Mouse (Mus musculus) limb, embryonic 11.5 days (tissue): ENCODE data around the gene Minos1. TPM values are rescaled to one million over a fixed set of nuclear protein-coding genes. Genes with fewer than 3 reads are reported as not detected.

Experiments
- ATAC-seq: fragments of 200-750 bp; cut with Nextera tagmentation; 2 replicates; pipeline ENCODE4 v1.8.0; 2017; ENCODE audit warnings: low read depth; ENCODE audit not compliant: insufficient number of reproducible peaks, low FRiP score, low TSS enrichment
- DNase-seq: peaks from one replicate; pipeline ENCODE4 v3.0.0-alpha.2; 2015; ENCODE audit warnings: low spot score
- H3K27ac ChIP-seq: fragments of 300-500 bp; sonication (generic); replicated peaks from 2 replicates; pipeline ENCODE4 v1.5.1; 2014; ENCODE audit warnings: low read depth, mild to moderate bottlenecking, low read length
- H3K27me3 ChIP-seq: fragments of 300-500 bp; sonication (generic); 2 replicates; pipeline ENCODE4 v1.6.1; 2014; ENCODE audit warnings: mild to moderate bottlenecking, low read length, mixed read lengths; ENCODE audit not compliant: control insufficient read depth, insufficient read depth
- H3K36me3 ChIP-seq: fragments of 300-500 bp; sonication (generic); 2 replicates; pipeline ENCODE4 v1.6.1; 2014; ENCODE audit warnings: mild to moderate bottlenecking, low read length, moderate library complexity, mixed read lengths; ENCODE audit not compliant: control insufficient read depth, insufficient read depth
- H3K4me1 ChIP-seq: fragments of 300-500 bp; sonication (generic); 2 replicates; pipeline ENCODE4 v1.6.1; 2014; ENCODE audit warnings: low read length, mixed read lengths; ENCODE audit not compliant: control insufficient read depth, insufficient read depth
- H3K4me2 ChIP-seq: fragments of 300-500 bp; sonication (generic); 2 replicates; pipeline ENCODE4 v1.6.1; 2014; ENCODE audit warnings: low read depth, mild to moderate bottlenecking, moderate library complexity; ENCODE audit not compliant: severe bottlenecking
- H3K4me3 ChIP-seq: fragments of 300-500 bp; sonication (generic); 2 replicates; pipeline ENCODE4 v1.5.1; 2014; ENCODE audit warnings: low read depth, low read length
- H3K9ac ChIP-seq: fragments of 300-500 bp; sonication (generic); 2 replicates; pipeline ENCODE4 v1.6.1; 2014; ENCODE audit warnings: mild to moderate bottlenecking, low read length
- H3K9me3 ChIP-seq: fragments of 300-500 bp; sonication (generic); 2 replicates; pipeline ENCODE4 v1.6.1; 2016; ENCODE audit warnings: low read length; ENCODE audit not compliant: control insufficient read depth
- WGBS: fragments of 180-500 bp; shearing (Covaris S2); extraction: QIAGEN DNeasy Blood & Tissue Kit; methylation state at CpG from one replicate; pipeline ENCODE4 v1.1.7; 2014; 5-methylcytosine and 5-hydroxymethylcytosine counted together
- polyA plus RNA-seq: library from polyadenylated mRNA; unstranded; fragments of >200 nt; fragmentation: Nextera tagmentation; extraction: Ambion mirVana; gene quantifications from 2 replicates; pipeline ENCODE4 v1.2.1, GENCODE M21; 2014

The Minos1 gene
- polyA plus RNA-seq, 1 experiment from 2014 or later, result 456 TPM

GRCm38 (mm10) chr4:139169748-139170279, 38.9 kb upstream of the Minos1 start:
- no peak overlapping the region for H3K4me3 ChIP-seq
- WGBS, result 78% methylated on average over 12 of the region's 12 CpGs
- H3K36me3 ChIP-seq, result no peaks in the 10 kb centered on the region
- H3K4me1 ChIP-seq, result no peaks in the 10 kb centered on the region
- DNase-seq (no peak), ATAC-seq (no peak)
- H3K27me3 ChIP-seq, result no peaks in the 10 kb centered on the region
- no peaks in the 10 kb centered on the region for H3K9me3 ChIP-seq
- H3K4me2 ChIP-seq, result no peak overlapping the region
- H3K27ac ChIP-seq, result no peak overlapping the region
- no peak overlapping the region for H3K9ac ChIP-seq

DNA sequence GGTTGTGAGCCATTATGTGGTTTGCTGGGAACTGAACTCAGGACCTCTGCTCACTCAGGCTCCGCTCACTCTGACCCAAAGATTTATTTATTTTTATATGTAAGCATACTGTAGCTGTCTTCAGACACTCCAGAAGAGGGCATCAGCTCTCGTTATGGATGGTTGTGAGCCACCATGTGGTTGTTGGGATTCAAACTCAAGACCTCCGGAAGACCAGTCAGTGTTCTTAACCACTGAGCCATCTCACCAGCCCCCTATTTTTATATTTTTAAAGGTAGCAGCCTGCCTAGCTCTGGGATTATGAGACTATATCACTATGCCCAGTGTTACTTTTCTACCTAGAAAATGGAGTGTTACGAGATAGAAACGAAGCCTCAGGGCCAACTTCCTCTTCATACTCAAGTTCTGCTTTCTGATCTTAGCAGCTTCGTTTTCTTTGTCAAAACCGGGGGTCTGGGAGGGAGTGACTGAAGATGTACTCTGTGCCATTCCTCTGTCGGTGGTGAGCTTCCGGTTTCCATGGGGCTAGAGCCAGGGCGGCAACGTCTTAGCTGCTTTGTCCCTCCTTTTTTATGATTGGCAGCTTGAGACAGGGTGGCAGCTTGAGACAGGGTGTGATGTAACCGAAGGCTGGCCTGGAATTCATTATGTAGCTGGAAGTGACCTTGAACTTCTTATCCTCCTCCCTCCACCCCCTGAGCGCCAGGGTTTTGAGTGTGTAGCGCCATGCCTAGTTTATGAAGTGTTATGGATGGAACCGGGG, 38.3 kb upstream of the Minos1 start:
- Histone ChIP-seq H3K9me3 (no peaks in the 10 kb centered on the region), H3K4me1 (no peaks in the 10 kb centered on the region), H3K4me3 (no peak overlapping the region), H3K9ac (no peak overlapping the region), H3K27ac (no peak overlapping the region), H3K4me2 (no peak overlapping the region), H3K27me3 (no peaks in the 10 kb centered on the region), H3K36me3 (no peaks in the 10 kb centered on the region)
- peak; percentile 53 for DNase-seq
- 65% methylated on average over 15 of the region's 15 CpGs for WGBS
- ATAC-seq, result no peak

DNA sequence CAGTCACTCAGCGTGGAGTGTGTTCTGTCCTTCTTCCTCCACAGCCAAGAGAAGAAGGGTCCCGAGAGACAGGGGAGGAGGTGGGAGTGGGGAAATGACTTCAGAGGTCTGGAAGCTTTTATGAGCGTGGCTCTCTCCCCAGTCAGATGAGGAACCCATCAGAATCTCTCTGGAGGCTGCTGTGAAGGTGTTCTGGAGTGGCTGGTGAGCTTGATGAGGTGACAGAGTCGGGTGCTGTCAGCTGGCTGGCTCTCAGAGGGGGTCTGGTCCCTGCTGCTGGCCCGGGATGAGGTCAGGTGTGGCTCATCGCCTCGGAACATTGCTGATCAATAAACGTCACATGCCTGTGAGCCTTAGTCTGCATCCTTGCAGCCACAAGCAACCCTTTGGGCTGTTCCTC, 36.2 kb upstream of the Minos1 start:
- Histone ChIP-seq H3K4me2 (no peak overlapping the region), H3K36me3 (no peaks in the 10 kb centered on the region), H3K4me1 (no peaks in the 10 kb centered on the region), H3K9me3 (no peaks in the 10 kb centered on the region), H3K27me3 (no peaks in the 10 kb centered on the region), H3K4me3 (no peak overlapping the region), H3K27ac (no peak overlapping the region), H3K9ac (no peak overlapping the region)
- ATAC-seq (peak; percentile 51; the same call in 1 of the 2 replicates), DNase-seq (no peak)
- 46% methylated on average over 8 of the region's 8 CpGs for WGBS

GRCm38 (mm10) chr4:139166244-139166643, 35.3 kb upstream of the Minos1 start:
- no peak overlapping the region for H3K27ac ChIP-seq
- 85% methylated on average over 8 of the region's 8 CpGs for WGBS

DNA sequence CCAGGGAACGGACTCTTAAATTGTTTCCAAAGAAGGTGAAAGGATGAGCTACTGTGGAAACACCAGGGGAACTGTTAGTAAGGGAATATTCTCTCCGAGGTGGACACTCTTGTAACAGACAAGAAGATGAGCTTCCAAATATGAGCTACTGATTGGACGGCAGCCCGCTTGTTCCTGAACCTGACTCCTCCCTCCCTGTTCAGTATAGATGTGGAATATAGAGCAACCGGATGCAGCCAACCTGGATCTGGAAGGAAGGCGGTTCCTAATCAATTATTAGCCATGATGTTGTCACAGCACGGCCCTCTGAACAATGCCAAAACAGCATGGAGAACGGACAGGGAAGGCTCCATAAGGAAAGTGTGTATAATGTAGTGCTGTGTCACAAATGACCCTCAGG, 34.3 kb upstream of the Minos1 start:
- Histone ChIP-seq H3K4me2 (no peak overlapping the region), H3K36me3 (no peaks in the 10 kb centered on the region), H3K4me1 (no peaks in the 10 kb centered on the region), H3K9me3 (no peaks in the 10 kb centered on the region), H3K9ac (no peak overlapping the region), H3K27ac (no peak overlapping the region), H3K4me3 (no peak overlapping the region), H3K27me3 (no peaks in the 10 kb centered on the region)
- 90% methylated on average over 8 of the region's 8 CpGs for WGBS
- DNase-seq, result no peak
- ATAC-seq, result no peak

More at GRCm38 (mm10) chr4:139166244-139166643, 35.3 kb upstream of the Minos1 start:
- Histone ChIP-seq H3K9me3 (no peaks in the 10 kb centered on the region), H3K4me2 (no peak overlapping the region), H3K27me3 (no peaks in the 10 kb centered on the region), H3K36me3 (no peaks in the 10 kb centered on the region), H3K4me1 (no peaks in the 10 kb centered on the region), H3K4me3 (no peak overlapping the region), H3K9ac (no peak overlapping the region)
- DNase-seq (no peak), ATAC-seq (no peak)

DNA sequence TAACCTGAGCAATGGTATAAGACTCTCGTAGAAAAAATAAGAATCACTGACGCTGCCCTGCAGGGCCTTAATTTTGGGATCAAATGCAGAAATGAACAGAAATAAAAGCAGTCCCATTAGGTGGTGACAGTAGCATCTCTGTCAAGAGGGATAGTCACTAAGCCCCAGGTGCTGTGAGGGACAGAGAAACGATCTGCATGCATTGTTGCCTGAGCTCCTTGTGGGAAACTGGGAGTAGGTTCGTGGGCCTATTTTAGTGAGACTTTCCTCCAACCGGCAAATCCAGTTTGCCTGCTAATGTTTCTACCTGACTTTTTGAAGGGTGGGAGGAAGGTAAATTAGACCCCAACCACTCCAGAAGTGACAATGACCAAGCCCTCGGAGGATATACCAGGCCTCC, 33.2 kb upstream of the Minos1 start:
- 83% methylated on average over 6 of the region's 6 CpGs for WGBS
- ATAC-seq, result no peak

GRCm38 (mm10) chr4:139161076-139161475, 30.2 kb upstream of the Minos1 start:
- H3K4me2 ChIP-seq, result no peak overlapping the region
- no peak overlapping the region for H3K9ac ChIP-seq
- H3K4me3 ChIP-seq, result no peak overlapping the region
- H3K27ac ChIP-seq, result no peak overlapping the region
- H3K9me3 ChIP-seq, result no peaks in the 10 kb centered on the region
- no peaks in the 10 kb centered on the region for H3K27me3 ChIP-seq
- ATAC-seq (no peak), DNase-seq (no peak)
- 83% methylated on average over 2 of the region's 2 CpGs for WGBS
- H3K36me3 ChIP-seq, result no peaks in the 10 kb centered on the region
- no peaks in the 10 kb centered on the region for H3K4me1 ChIP-seq

More for the DNA sequence above, 33.2 kb upstream of the Minos1 start:
- Histone ChIP-seq H3K36me3 (no peaks in the 10 kb centered on the region), H3K27me3 (no peaks in the 10 kb centered on the region), H3K4me2 (no peak overlapping the region), H3K27ac (no peak overlapping the region), H3K9ac (no peak overlapping the region), H3K4me1 (no peaks in the 10 kb centered on the region), H3K4me3 (no peak overlapping the region), H3K9me3 (no peaks in the 10 kb centered on the region)
- no peak for DNase-seq

DNA sequence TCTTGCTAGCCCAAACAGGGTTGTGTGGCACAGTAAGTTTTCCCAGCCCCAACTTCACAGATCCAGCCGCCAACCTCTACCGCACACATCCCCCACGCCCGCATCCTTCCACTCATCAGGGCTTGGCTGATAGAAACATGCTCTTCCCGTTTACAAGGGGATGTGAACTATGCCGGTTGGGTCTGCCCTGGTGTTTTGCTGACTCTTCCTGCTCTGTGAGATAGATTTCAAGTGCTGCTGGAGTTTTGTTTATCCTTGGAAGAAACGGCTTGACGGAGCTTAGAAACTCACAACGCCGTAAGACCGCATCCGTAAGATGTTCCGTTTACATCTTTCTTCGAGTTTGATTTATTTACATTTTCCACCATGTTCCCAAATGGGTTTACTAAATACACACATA, 27.4 kb upstream of the Minos1 start:
- H3K4me1 ChIP-seq, result no peaks in the 10 kb centered on the region
- no peak for ATAC-seq
- no peak overlapping the region for H3K4me3 ChIP-seq
- no peaks in the 10 kb centered on the region for H3K27me3 ChIP-seq
- no peak overlapping the region for H3K4me2 ChIP-seq
- 91% methylated on average over 14 of the region's 14 CpGs for WGBS
- no peak overlapping the region for H3K27ac ChIP-seq
- H3K9me3 ChIP-seq, result no peaks in the 10 kb centered on the region
- H3K9ac ChIP-seq, result no peak overlapping the region
- no peaks in the 10 kb centered on the region for H3K36me3 ChIP-seq
- no peak for DNase-seq
